Mouse (Mus musculus) adipocyte (in vitro differentiated cells): ENCODE results near the gene Tnfrsf1a.

ENCODE experiments used
- DNase-seq: peaks from one replicate; pipeline ENCODE4 v3.0.0-alpha.2; 2016; ENCODE audit warnings: low spot score

Tnfrsf1a gene

GRCm38 (mm10) chr6:125354352-125355151 is 5.4 kb downstream of the Tnfrsf1a start:
- DNase-seq: peak; percentile 90

- peak; percentile 33 for DNase-seq
Observed at GRCm38 (mm10) chr6:125355197-125355741, 6.1 kb downstream of the Tnfrsf1a start.

- DNase-seq: peak; percentile 82
Observed at GRCm38 (mm10) chr6:125356264-125356663, 7.1 kb downstream of the Tnfrsf1a start.

- no peak for DNase-seq
Observed at GRCm38 (mm10) chr6:125357334-125357733, 8.2 kb downstream of the Tnfrsf1a start.

- no peak for DNase-seq
Observed at GRCm38 (mm10) chr6:125359999-125360398, 10.8 kb downstream of the Tnfrsf1a start.

GRCm38 (mm10) chr6:125360846-125361245 is 11.7 kb downstream of the Tnfrsf1a start:
- DNase-seq: no peak

- DNase-seq: peak; percentile 68
Observed at GRCm38 (mm10) chr6:125361467-125362291, 12.5 kb downstream of the Tnfrsf1a start.

GRCm38 (mm10) chr6:125363021-125363420 is 13.9 kb downstream of the Tnfrsf1a start:
- DNase-seq: no peak

GRCm38 (mm10) chr6:125363451-125364242 is 14.5 kb downstream of the Tnfrsf1a start:
- DNase-seq: peak; percentile 29

GRCm38 (mm10) chr6:125364448-125364847 is 15.3 kb downstream of the Tnfrsf1a start:
- no peak for DNase-seq

GRCm38 (mm10) chr6:125365522-125365921 is 16.4 kb downstream of the Tnfrsf1a start:
- no peak for DNase-seq

GRCm38 (mm10) chr6:125366133-125366532 is 17.0 kb downstream of the Tnfrsf1a start:
- DNase-seq: peak; percentile 57

GRCm38 (mm10) chr6:125367758-125368371 is 18.7 kb downstream of the Tnfrsf1a start:
- no peak for DNase-seq

GRCm38 (mm10) chr6:125377042-125377441 is 27.9 kb downstream of the Tnfrsf1a start:
- DNase-seq: peak; percentile 91

- peak; percentile 99 for DNase-seq
Observed at GRCm38 (mm10) chr6:125377582-125378451, 28.7 kb downstream of the Tnfrsf1a start.

- DNase-seq: no peak
Observed at GRCm38 (mm10) chr6:125378621-125379020, 29.5 kb downstream of the Tnfrsf1a start.

- no peak for DNase-seq
Observed at GRCm38 (mm10) chr6:125379781-125380180, 30.6 kb downstream of the Tnfrsf1a start.

- no peak for DNase-seq
Observed at GRCm38 (mm10) chr6:125380372-125381360, 31.5 kb downstream of the Tnfrsf1a start, which contains the start of gene Plekhg6. TSS of gene Plekhg6 (minus strand) at chr6:125380793.

GRCm38 (mm10) chr6:125382024-125382423 is 32.9 kb downstream of the Tnfrsf1a start:
- DNase-seq: no peak
